Mouse (Mus musculus): Measurements from ENCODE around the gene Slc38a2. TPM values are rescaled to one million over a fixed set of nuclear protein-coding genes. Genes with fewer than 3 reads are reported as not detected.

The Slc38a2 gene
- total RNA-seq, 2 experiments from 2014 or later: 81.3 to 86.1 TPM

GRCm38 (mm10) chr15:96678871-96679773 is 20.4 kb downstream of the Slc38a2 start:
- DNase-seq (ENCODE audit: low spot score in 2 of 2): no peak
- intact Hi-C loops (cut with DNase I): loop anchor here (10.0 kb wide), 1 partner anchor 456 kb away; no protein-coding TSS in a partner anchor

GRCm38 (mm10) chr15:96676518-96676917 is 23.0 kb downstream of the Slc38a2 start:
- intact Hi-C loops (cut with DNase I): loop anchor here (10.0 kb wide), 1 partner anchor 458 kb away; no protein-coding TSS in a partner anchor
- DNase-seq (ENCODE audit: low spot score in 2 of 2): no peak

- no peak for DNase-seq (ENCODE audit: low spot score in 2 of 2)
- intact Hi-C loops (cut with DNase I): loop anchor here (10.0 kb wide), 1 partner anchor 459 kb away; no protein-coding TSS in a partner anchor
Observed at GRCm38 (mm10) chr15:96675744-96676143, 23.8 kb downstream of the Slc38a2 start.

- intact Hi-C loops (cut with DNase I): loop anchor here (10.0 kb wide), 1 partner anchor 460 kb away; no protein-coding TSS in a partner anchor
Observed at GRCm38 (mm10) chr15:96675055-96675454, 24.5 kb downstream of the Slc38a2 start.

GRCm38 (mm10) chr15:96674089-96674488 is 25.4 kb downstream of the Slc38a2 start:
- intact Hi-C loops (cut with DNase I): loop anchor here (10.0 kb wide), 1 partner anchor 461 kb away; no protein-coding TSS in a partner anchor
- no peak for DNase-seq (ENCODE audit: low spot score in 2 of 2)

More at GRCm38 (mm10) chr15:96675055-96675454, 24.5 kb downstream of the Slc38a2 start:
- DNase-seq (ENCODE audit: low spot score in 2 of 2): no peak

- DNase-seq (ENCODE audit: low spot score in 2 of 2): no peak
- intact Hi-C loops (cut with DNase I): loop anchor here (10.0 kb wide), 1 partner anchor 465 kb away; no protein-coding TSS in a partner anchor
Observed at GRCm38 (mm10) chr15:96669721-96670120, 29.8 kb downstream of the Slc38a2 start.

GRCm38 (mm10) chr15:96666663-96667062 is 32.9 kb downstream of the Slc38a2 start:
- DNase-seq (ENCODE audit: low spot score in 2 of 2): peak; percentile 62 to 72
- intact Hi-C loops (cut with DNase I): loop anchor here (1.0 to 2.0 kb wide), 2 partner anchors 119 to 124 kb away; no protein-coding TSS in a partner anchor

- DNase-seq (ENCODE audit: low spot score in 2 of 2): peak; percentile 62 to 87
- intact Hi-C loops (cut with DNase I): loop anchor here (1.0 to 2.0 kb wide), 2 partner anchors 119 to 123 kb away; no protein-coding TSS in a partner anchor
Observed at GRCm38 (mm10) chr15:96665889-96666288, 33.6 kb downstream of the Slc38a2 start.

GRCm38 (mm10) chr15:96660590-96661141 is 38.9 kb downstream of the Slc38a2 start:
- no peak for DNase-seq (ENCODE audit: low spot score in 2 of 2)
- intact Hi-C loops (cut with DNase I): no loop called here

GRCm38 (mm10) chr15:96658275-96658602 is 41.3 kb downstream of the Slc38a2 start:
- no peak for DNase-seq (ENCODE audit: low spot score in 2 of 2)
- intact Hi-C loops (cut with DNase I): no loop called here

- intact Hi-C loops (cut with DNase I): no loop called here
- DNase-seq (ENCODE audit: low spot score in 2 of 2): no peak
Observed at GRCm38 (mm10) chr15:96657576-96658274, 41.8 kb downstream of the Slc38a2 start.

GRCm38 (mm10) chr15:96655514-96655913 is 44.0 kb downstream of the Slc38a2 start:
- DNase-seq (ENCODE audit: low spot score in 2 of 2): no peak

GRCm38 (mm10) chr15:96654714-96655113 is 44.8 kb downstream of the Slc38a2 start:
- DNase-seq (ENCODE audit: low spot score in 2 of 2): no peak
- intact Hi-C loops (cut with DNase I): no loop called here

More at GRCm38 (mm10) chr15:96655514-96655913, 44.0 kb downstream of the Slc38a2 start:
- intact Hi-C loops (cut with DNase I): no loop called here

- intact Hi-C loops (cut with DNase I): no loop called here
- no peak for DNase-seq (ENCODE audit: low spot score in 2 of 2)
Observed at GRCm38 (mm10) chr15:96653011-96653410, 46.5 kb downstream of the Slc38a2 start.

- intact Hi-C loops (cut with DNase I): no loop called here
- no peak for DNase-seq (ENCODE audit: low spot score in 2 of 2)
Observed at GRCm38 (mm10) chr15:96652531-96652930, 47.0 kb downstream of the Slc38a2 start.

- intact Hi-C loops (cut with DNase I): no loop called here
- DNase-seq (ENCODE audit: low spot score in 2 of 2): no peak
Observed at GRCm38 (mm10) chr15:96647376-96647775, 52.2 kb downstream of the Slc38a2 start.

GRCm38 (mm10) chr15:96642436-96643405 is 56.8 kb downstream of the Slc38a2 start, which contains the start of gene Slc38a1:
Gene Slc38a1, minus strand, starts transcription at chr15:96642913.
- peak; percentile 59 for DNase-seq (ENCODE audit: low spot score in 2 of 2)
- intact Hi-C loops (cut with DNase I): loop anchor here (5.0 kb wide), 1 partner anchor 180 kb away; the partner anchor contains the start of gene Scaf11

GRCm38 (mm10) chr15:96641821-96642435 is 57.6 kb downstream of the Slc38a2 start:
- intact Hi-C loops (cut with DNase I): loop anchor here (2.0 to 5.0 kb wide), 2 partner anchors 57 to 180 kb away; partner anchors contain the start of genes Scaf11 and Slc38a2
- DNase-seq (ENCODE audit: low spot score in 2 of 2): peak; percentile 26 to 56

All from left cerebral cortex, postnatal 25 days (tissue).